Mouse (Mus musculus) limb, embryonic 14.5 days (tissue): ENCODE measurements at regions not wholly inside any gene's neighbourhood (a gene's known extent, or its start where the extent isn't known, plus 50 kb on each side); places are given as distances from the start of the nearest gene placed in this dataset.
A peak's percentile ranks its signal among the peaks of the same experiment; 100 is the strongest.

Experiments used
- ATAC-seq: fragments of 200-750 bp; cut with Nextera tagmentation; 2 replicates; pipeline ENCODE4 v1.8.0; 2017; ENCODE audit warnings: low read depth, moderate number of reproducible peaks, moderate TSS enrichment; ENCODE audit not compliant: low FRiP score
- DNase-seq: peaks from one replicate; pipeline ENCODE4 v3.0.0-alpha.2; 2015; ENCODE audit warnings: low spot score
- H3K27ac ChIP-seq: fragments of 300-500 bp; sonication (generic); replicated peaks from 2 replicates; pipeline ENCODE4 v1.5.1; 2014; ENCODE audit warnings: low read depth, mild to moderate bottlenecking, low read length, moderate library complexity, mixed read lengths
- H3K27me3 ChIP-seq: fragments of 300-500 bp; sonication (generic); 2 replicates; pipeline ENCODE4 v1.6.1; 2014; ENCODE audit warnings: low read length, mixed read lengths; ENCODE audit not compliant: control insufficient read depth, insufficient read depth
- H3K36me3 ChIP-seq: fragments of 300-500 bp; sonication (generic); 2 replicates; pipeline ENCODE4 v1.6.1; 2014; ENCODE audit warnings: mild to moderate bottlenecking, low read length, moderate library complexity, mixed read lengths; ENCODE audit not compliant: control insufficient read depth, insufficient read depth
- H3K4me1 ChIP-seq: fragments of 300-500 bp; sonication (generic); 2 replicates; pipeline ENCODE4 v1.6.1; 2014; ENCODE audit warnings: antibody characterized with exemption, low read length, mixed read lengths; ENCODE audit not compliant: control insufficient read depth, insufficient read depth
- H3K4me2 ChIP-seq: fragments of 300-500 bp; sonication (generic); replicated peaks from 2 replicates; pipeline ENCODE4 v1.6.1; 2014; ENCODE audit warnings: low read depth, mild to moderate bottlenecking, low read length, moderate library complexity; ENCODE audit not compliant: severe bottlenecking
- H3K4me3 ChIP-seq: fragments of 300-500 bp; sonication (generic); replicated peaks from 2 replicates; pipeline ENCODE4 v1.5.1; 2014; ENCODE audit warnings: low read length
- H3K9ac ChIP-seq: fragments of 300-500 bp; sonication (generic); 2 replicates; pipeline ENCODE4 v1.6.1; 2014; ENCODE audit warnings: mild to moderate bottlenecking, low read depth, low read length, moderate library complexity; ENCODE audit not compliant: severe bottlenecking
- H3K9me3 ChIP-seq: fragments of 300-500 bp; sonication (generic); 2 replicates; pipeline ENCODE4 v1.6.1; 2016; ENCODE audit warnings: low read length; ENCODE audit not compliant: control insufficient read depth
- POLR2A ChIP-seq: fragments of 200-500 bp; IDR thresholded peaks from 2 replicates; pipeline ENCODE4 v1.8.0; 2012; ENCODE audit warnings: inconsistent platforms, mild to moderate bottlenecking, moderate library complexity, borderline replicate concordance; ENCODE audit not compliant: insufficient read depth, insufficient read length; ENCODE audit errors: extremely low read depth
- WGBS: fragments of 180-500 bp; shearing (Covaris S2); extraction: QIAGEN DNeasy Blood & Tissue Kit; methylation state at CpG from one replicate; pipeline ENCODE4 v1.1.7; 2014; 5-methylcytosine and 5-hydroxymethylcytosine counted together

- no peak overlapping the region for H3K4me3 ChIP-seq
- no peak overlapping the region for H3K9ac ChIP-seq
- peaks cover 46% of the 10 kb centered on the region for H3K4me1 ChIP-seq
- no peak overlapping the region for H3K4me2 ChIP-seq
- H3K27ac ChIP-seq: no peak overlapping the region
- no peak for DNase-seq
- WGBS: 77% methylated on average over 2 of the region's 2 CpGs
- H3K9me3 ChIP-seq: no peaks in the 10 kb centered on the region
- H3K27me3 ChIP-seq: no peaks in the 10 kb centered on the region
- H3K36me3 ChIP-seq: no peaks in the 10 kb centered on the region
- ATAC-seq: no peak
- no peak for TF ChIP-seq POLR2A
These were observed 114.5 kb downstream of the Zfp36l1 start for GRCm38 (mm10) chr12:79998339-79998738.

- no peak overlapping the region for H3K4me3 ChIP-seq
- no peak overlapping the region for H3K4me2 ChIP-seq
- H3K27me3 ChIP-seq: no peaks in the 10 kb centered on the region
- TF ChIP-seq POLR2A: no peak
- DNase-seq (no peak), ATAC-seq (no peak)
- H3K9me3 ChIP-seq: no peaks in the 10 kb centered on the region
- peaks cover 40% of the 10 kb centered on the region for H3K4me1 ChIP-seq
- H3K9ac ChIP-seq: no peak overlapping the region
- H3K36me3 ChIP-seq: no peaks in the 10 kb centered on the region
- 41% methylated on average over 4 of the region's 4 CpGs for WGBS
- no peak overlapping the region for H3K27ac ChIP-seq
These were observed 115.6 kb downstream of the Zfp36l1 start for GRCm38 (mm10) chr12:79997201-79997600.

DNA sequence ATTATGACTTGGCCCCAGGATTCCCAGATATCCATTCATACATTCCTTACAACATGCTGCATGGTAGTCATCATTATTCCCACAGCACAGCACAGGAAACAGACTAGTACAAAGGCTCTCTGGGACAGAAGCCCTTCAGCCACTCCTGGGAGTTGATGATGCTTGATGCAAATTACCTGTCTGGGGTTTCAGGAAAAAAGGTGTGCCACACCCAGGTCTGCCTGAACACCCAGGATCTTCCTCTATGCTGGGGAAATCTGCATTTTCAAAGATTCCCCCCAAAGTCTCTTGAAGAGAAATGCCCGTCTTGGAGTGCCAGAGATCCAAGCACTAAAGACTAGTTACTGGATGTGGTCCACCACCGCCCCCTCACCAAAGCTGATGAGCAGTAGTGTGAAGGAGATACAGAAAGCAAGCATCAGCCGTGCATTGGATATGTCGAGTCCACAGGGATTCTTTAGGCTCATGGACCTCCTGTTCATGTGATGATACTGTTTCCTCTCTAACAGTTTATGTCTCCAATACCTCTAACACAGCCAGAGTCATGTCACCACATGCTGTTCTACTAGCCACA, 117.2 kb downstream of the Zfp36l1 start:
- no peak for TF ChIP-seq POLR2A
- ATAC-seq: no peak
- DNase-seq: no peak

GRCm38 (mm10) chr12:79993821-79994571, 118.8 kb downstream of the Zfp36l1 start:
- no peak for TF ChIP-seq POLR2A
- no peak overlapping the region for H3K4me3 ChIP-seq
- no peak overlapping the region for H3K9ac ChIP-seq
- 44% methylated on average over 5 of the region's 5 CpGs for WGBS
- H3K27ac ChIP-seq: peak overlapping the region; percentile 52
- H3K27me3 ChIP-seq: no peaks in the 10 kb centered on the region
- peak; percentile 74 for DNase-seq
- no peaks in the 10 kb centered on the region for H3K36me3 ChIP-seq
- ATAC-seq: peak; percentile 52; the same call in 1 of the 2 replicates
- H3K4me1 ChIP-seq: peaks cover 51% of the 10 kb centered on the region
- no peak overlapping the region for H3K4me2 ChIP-seq
- no peaks in the 10 kb centered on the region for H3K9me3 ChIP-seq

More for the DNA sequence above, 117.2 kb downstream of the Zfp36l1 start:
- H3K27ac ChIP-seq: no peak overlapping the region
- no peak overlapping the region for H3K4me3 ChIP-seq
- no peak overlapping the region for H3K9ac ChIP-seq
- 97% methylated on average over 4 of the region's 4 CpGs for WGBS
- H3K4me1 ChIP-seq: peaks cover 42% of the 10 kb centered on the region
- no peaks in the 10 kb centered on the region for H3K9me3 ChIP-seq
- no peaks in the 10 kb centered on the region for H3K27me3 ChIP-seq
- no peak overlapping the region for H3K4me2 ChIP-seq
- H3K36me3 ChIP-seq: no peaks in the 10 kb centered on the region

GRCm38 (mm10) chr12:79991279-79991678, 121.5 kb downstream of the Zfp36l1 start:
- 32% methylated on average over 5 of the region's 5 CpGs for WGBS
- no peak for TF ChIP-seq POLR2A
- no peak overlapping the region for H3K4me2 ChIP-seq
- H3K4me1 ChIP-seq: peaks cover 66% of the 10 kb centered on the region
- no peaks in the 10 kb centered on the region for H3K9me3 ChIP-seq
- no peak for ATAC-seq
- H3K36me3 ChIP-seq: no peaks in the 10 kb centered on the region
- no peaks in the 10 kb centered on the region for H3K27me3 ChIP-seq
- no peak overlapping the region for H3K4me3 ChIP-seq
- peak overlapping the region; percentile 69; the same call in 1 of the 2 replicates for H3K27ac ChIP-seq
- DNase-seq: no peak
- no peak overlapping the region for H3K9ac ChIP-seq
